18 mouse cellular contexts compared by ENCODE assay signal in the genomic region with DNA sequence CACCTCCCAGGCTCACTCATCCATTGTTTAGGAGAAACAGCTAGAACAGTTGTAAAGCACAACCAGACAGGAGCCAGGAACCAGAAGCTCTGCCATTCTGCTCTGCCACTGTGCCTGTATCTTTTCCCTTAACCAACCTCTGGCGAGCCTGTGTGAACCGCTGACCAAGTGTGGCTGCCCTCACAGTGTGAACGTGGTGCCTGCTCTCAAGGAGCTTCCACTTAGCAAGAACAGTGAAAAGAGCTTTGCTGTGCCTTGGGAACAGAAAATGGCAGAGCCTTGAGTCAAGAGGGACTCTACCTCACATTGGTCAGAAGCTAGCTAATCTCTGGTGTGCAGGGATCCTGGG.
DNase-seq lines count a peak whose midpoint lies in the region; ATAC-seq and TF ChIP-seq lines count a peak whose summit lies in the region.
"Had no signal": no experiment of that assay in that cellular context is flagged by ENCODE, and none has a peak within 500 bp of the region (broad histone marks: within the 10 kb centered on the region; RNA-seq: fewer than 3 reads in every experiment).

No protein-coding gene starts in this region.

- intact Hi-C loops in left cerebral cortex, postnatal 25 days (cut with DNase I), result no loop called here

- no peak for TF ChIP-seq CTCF in hindbrain, postnatal 0 days (IDR thresholded peaks at IDR 0.05; ENCODE audit: low read depth)

- no peak overlapping the region for H3K9ac ChIP-seq in hindbrain, embryonic 11.5 days (ENCODE audit: low read depth, low read length)
- H3K9ac ChIP-seq in midbrain, embryonic 16.5 days (ENCODE audit: low read depth, low read length), result no peak overlapping the region
- no peak overlapping the region for H3K9ac ChIP-seq in midbrain, embryonic 13.5 days (replicated peaks)
- no peak overlapping the region for H3K9ac ChIP-seq in hindbrain, postnatal 0 days (replicated peaks; ENCODE audit: low read length)
- H3K9ac ChIP-seq: liver, embryonic 13.5 days; lung, embryonic 15.5 days; midbrain, embryonic 15.5 days had no signal

- 0 out of 2 replicates have a peak, but pooled peaks cover 3% of the 10 kb centered on the region for H3K27me3 ChIP-seq in hindbrain, embryonic 10.5 days (ENCODE audit: insufficient read depth, poor library complexity, severe bottlenecking)
- H3K27me3 ChIP-seq in hindbrain, embryonic 11.5 days (ENCODE audit: control insufficient read depth, insufficient read depth, low read length), result no peaks in the 10 kb centered on the region
- H3K27me3 ChIP-seq in midbrain, embryonic 16.5 days (ENCODE audit: control insufficient read depth, insufficient read depth, low read depth, low read length), result no peaks in the 10 kb centered on the region
- H3K27me3 ChIP-seq in midbrain, embryonic 13.5 days, result no peaks in the 10 kb centered on the region
- no peaks in the 10 kb centered on the region for H3K27me3 ChIP-seq in hindbrain, postnatal 0 days (ENCODE audit: insufficient read depth, low read length)
- H3K27me3 ChIP-seq: liver, embryonic 13.5 days; lung, embryonic 15.5 days; midbrain, embryonic 15.5 days; Patski had no signal

- peaks cover 28% of the 10 kb centered on the region for H3K4me1 ChIP-seq in hindbrain, embryonic 10.5 days (replicated peaks)
- H3K4me1 ChIP-seq in hindbrain, embryonic 11.5 days (replicated peaks; ENCODE audit: control insufficient read depth, insufficient read depth, low read length), result 0 out of 2 replicates have a peak, but pooled peaks cover 2% of the 10 kb centered on the region
- no peaks in the 10 kb centered on the region for H3K4me1 ChIP-seq in midbrain, embryonic 16.5 days (ENCODE audit: control insufficient read depth, insufficient read depth, low read length)
- peaks cover 16% of the 10 kb centered on the region for H3K4me1 ChIP-seq in midbrain, embryonic 13.5 days (replicated peaks)
- no peaks in the 10 kb centered on the region for H3K4me1 ChIP-seq in hindbrain, postnatal 0 days (ENCODE audit: insufficient read depth, low read length)

- H3K36me3 ChIP-seq in hindbrain, embryonic 10.5 days, result no peaks in the 10 kb centered on the region
- no peaks in the 10 kb centered on the region for H3K36me3 ChIP-seq in hindbrain, embryonic 11.5 days (ENCODE audit: control insufficient read depth, insufficient read depth, low read length)
- H3K36me3 ChIP-seq in midbrain, embryonic 16.5 days (ENCODE audit: control insufficient read depth, insufficient read depth, low read length), result no peaks in the 10 kb centered on the region
- H3K36me3 ChIP-seq in midbrain, embryonic 13.5 days, result no peaks in the 10 kb centered on the region
- H3K36me3 ChIP-seq in hindbrain, postnatal 0 days (ENCODE audit: insufficient read depth, low read length), result no peaks in the 10 kb centered on the region
- H3K36me3 ChIP-seq: liver, embryonic 13.5 days; lung, embryonic 15.5 days; midbrain, embryonic 15.5 days had no signal

- ATAC-seq in hindbrain, embryonic 11.5 days (ENCODE audit: low FRiP score), result no peak
- peak; percentile 36; the same call in 1 of the 2 replicates for ATAC-seq in midbrain, embryonic 16.5 days
- no peak for ATAC-seq in midbrain, embryonic 13.5 days
- 0 out of 2 replicates have a peak, but pooled peaks have one; percentile 5 for ATAC-seq in hindbrain, postnatal 0 days
- ATAC-seq: intestine, embryonic 16.5 days; midbrain, embryonic 15.5 days; Patski had no signal

- 65% methylated on average over 3 of the region's 3 CpGs for WGBS in hindbrain, embryonic 10.5 days
- WGBS in hindbrain, embryonic 11.5 days, result 73% methylated on average over 3 of the region's 3 CpGs
- 87% methylated on average over 3 of the region's 3 CpGs for WGBS in midbrain, embryonic 16.5 days
- WGBS in midbrain, embryonic 13.5 days, result 76% methylated on average over 3 of the region's 3 CpGs
- 79% methylated on average over 3 of the region's 3 CpGs for WGBS in hindbrain, postnatal 0 days

- H3K9me3 ChIP-seq in hindbrain, embryonic 10.5 days, result no peaks in the 10 kb centered on the region
- no peaks in the 10 kb centered on the region for H3K9me3 ChIP-seq in hindbrain, embryonic 11.5 days (ENCODE audit: control insufficient read depth, low read length)
- H3K9me3 ChIP-seq in midbrain, embryonic 16.5 days (replicated peaks; ENCODE audit: control insufficient read depth, low read length, poor library complexity, severe bottlenecking), result no peaks in the 10 kb centered on the region
- no peaks in the 10 kb centered on the region for H3K9me3 ChIP-seq in midbrain, embryonic 13.5 days
- H3K9me3 ChIP-seq in hindbrain, postnatal 0 days (ENCODE audit: low read length), result no peaks in the 10 kb centered on the region
- H3K9me3 ChIP-seq: liver, embryonic 13.5 days; lung, embryonic 15.5 days; midbrain, embryonic 15.5 days had no signal

- DNase-seq in hindbrain, embryonic 10.5 days (ENCODE audit: low spot score), result no peak
- no peak for DNase-seq in hindbrain, embryonic 11.5 days (ENCODE audit: low spot score)
- no peak for DNase-seq in hindbrain, postnatal 0 days (ENCODE audit: low spot score)
- DNase-seq in left cerebral cortex, postnatal 25 days (ENCODE audit: low spot score in 2 of 2), result no peak
- DNase-seq in heart, postnatal 4 days, result no peak
- DNase-seq: adrenal gland, postnatal 36 days; cerebellum, adult 8-10 months; gastrocnemius, postnatal 36 days; liver, embryonic 13.5 days; thymus, adult 2 months had no signal

- H3K4me3 ChIP-seq in hindbrain, embryonic 10.5 days, result no peak overlapping the region
- no peak overlapping the region for H3K4me3 ChIP-seq in hindbrain, embryonic 11.5 days (ENCODE audit: low read depth, low read length)
- H3K4me3 ChIP-seq in midbrain, embryonic 16.5 days (ENCODE audit: low read depth, low read length), result no peak overlapping the region
- no peak overlapping the region for H3K4me3 ChIP-seq in midbrain, embryonic 13.5 days (replicated peaks)
- H3K4me3 ChIP-seq in hindbrain, postnatal 0 days (ENCODE audit: low read length), result no peak overlapping the region
- H3K4me3 ChIP-seq: liver, embryonic 13.5 days; lung, embryonic 15.5 days; midbrain, embryonic 15.5 days had no signal

- H3K27ac ChIP-seq in hindbrain, embryonic 10.5 days, result peak overlapping the region; percentile 88
- no peak overlapping the region; the same call in 1 of the 2 replicates for H3K27ac ChIP-seq in hindbrain, embryonic 11.5 days (ENCODE audit: low read depth, low read length)
- no peak overlapping the region for H3K27ac ChIP-seq in midbrain, embryonic 16.5 days (ENCODE audit: low read length)
- no peak overlapping the region for H3K27ac ChIP-seq in midbrain, embryonic 13.5 days
- no peak overlapping the region for H3K27ac ChIP-seq in hindbrain, postnatal 0 days
- H3K27ac ChIP-seq: liver, embryonic 13.5 days; lung, embryonic 15.5 days; macrophage; midbrain, embryonic 15.5 days had no signal

- no peak overlapping the region for H3K4me2 ChIP-seq in hindbrain, embryonic 11.5 days (replicated peaks; ENCODE audit: low read depth, low read length)
- H3K4me2 ChIP-seq in midbrain, embryonic 16.5 days (ENCODE audit: low read length), result no peak overlapping the region
- H3K4me2 ChIP-seq in midbrain, embryonic 13.5 days (replicated peaks), result no peak overlapping the region
- no peak overlapping the region for H3K4me2 ChIP-seq in hindbrain, postnatal 0 days (ENCODE audit: low read depth, low read length)
- H3K4me2 ChIP-seq: heart, embryonic 11.5 days; liver, embryonic 13.5 days; lung, embryonic 15.5 days; midbrain, embryonic 15.5 days had no signal

Comparison
In these comparisons a context has a peak if more than half of its experiments do, and no peak if none do; other contexts are left out.
1. ATAC-seq: peak in midbrain, embryonic 16.5 days (single experiment) and hindbrain, postnatal 0 days (single experiment); none in hindbrain, embryonic 11.5 days (single experiment) and midbrain, embryonic 13.5 days (single experiment).